Mouse (Mus musculus) spleen, postnatal 14 days (tissue): Measurements from ENCODE around the gene Zbtb33.

Experiments used
- DNase-seq, 2 experiments: peaks; one replicate each; pipeline ENCODE4 v3.0.0; 2021 to 2022; ENCODE audit warnings: low spot score in 2 of 2

Gene Zbtb33

GRCm38 (mm10) chrX:38189552-38190457 is at the start of gene Zbtb33:
Gene Zbtb33, plus strand, starts transcription at chrX:38189793.
- DNase-seq, result peak; percentile 78 to 84

GRCm38 (mm10) chrX:38159097-38159496 is 30.5 kb upstream of the Zbtb33 start:
- no peak for DNase-seq

GRCm38 (mm10) chrX:38165315-38165714 is 24.3 kb upstream of the Zbtb33 start:
- no peak for DNase-seq

GRCm38 (mm10) chrX:38166064-38166463 is 23.5 kb upstream of the Zbtb33 start:
- no peak for DNase-seq

- no peak for DNase-seq
These were observed 23.0 kb upstream of the Zbtb33 start for GRCm38 (mm10) chrX:38166592-38166991.

DNA sequence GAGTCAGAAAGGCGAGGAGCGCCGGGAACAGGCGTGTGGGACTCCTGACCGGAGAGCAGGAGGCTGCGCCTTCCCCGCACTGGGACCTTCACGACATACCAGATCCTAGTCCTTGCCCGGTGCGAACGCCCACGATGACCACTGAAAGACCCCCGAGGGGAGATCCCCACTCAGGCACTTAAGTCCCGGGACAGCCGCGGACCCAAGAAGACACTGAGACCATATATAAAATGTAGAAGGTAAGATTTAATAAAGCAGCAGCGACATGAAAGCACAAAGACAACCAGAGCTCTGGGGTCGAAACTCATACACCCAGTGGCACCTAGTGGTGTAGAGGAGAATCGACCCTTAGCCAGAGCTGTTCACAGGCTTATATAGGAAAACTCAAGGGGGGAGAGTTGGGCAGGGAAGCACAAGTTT is 9.7 kb upstream of the Zbtb33 start:
- DNase-seq, result peak; percentile 7 to 15

- no peak for DNase-seq
These were observed 8.7 kb upstream of the Zbtb33 start for GRCm38 (mm10) chrX:38180656-38181607.

DNA sequence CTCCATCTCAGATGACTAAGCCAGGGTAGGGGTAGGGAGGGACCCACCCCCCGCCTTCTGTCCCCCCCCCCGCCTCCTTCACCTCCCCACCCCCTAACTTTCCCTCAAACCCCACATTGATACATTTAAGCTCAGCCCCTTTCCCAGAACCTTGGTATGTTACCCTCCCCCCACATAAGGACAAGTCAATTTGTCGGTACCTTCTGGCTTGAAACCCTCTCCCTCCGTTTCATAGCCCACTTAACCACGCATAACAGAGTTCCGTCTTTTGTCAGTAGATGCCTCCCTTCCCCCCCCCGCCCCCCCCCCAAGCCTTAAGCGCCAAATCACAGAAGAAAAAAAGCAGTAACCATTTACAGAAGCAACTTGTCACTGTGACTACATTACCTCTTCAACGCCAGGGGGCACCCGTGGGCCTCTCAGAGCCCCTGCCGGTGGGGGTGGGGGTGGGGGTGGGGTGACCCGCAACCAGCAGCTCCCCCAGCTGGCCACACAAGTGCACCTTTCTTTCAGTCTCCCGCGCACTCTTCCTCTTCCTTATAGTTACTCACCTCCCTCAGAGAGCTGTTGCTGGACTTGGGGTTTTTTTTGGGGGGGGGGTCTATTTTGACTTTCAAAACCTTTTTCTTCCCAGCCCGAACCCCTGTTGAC is 7.9 kb upstream of the Zbtb33 start:
- DNase-seq, result peak; percentile 15 to 42

DNA sequence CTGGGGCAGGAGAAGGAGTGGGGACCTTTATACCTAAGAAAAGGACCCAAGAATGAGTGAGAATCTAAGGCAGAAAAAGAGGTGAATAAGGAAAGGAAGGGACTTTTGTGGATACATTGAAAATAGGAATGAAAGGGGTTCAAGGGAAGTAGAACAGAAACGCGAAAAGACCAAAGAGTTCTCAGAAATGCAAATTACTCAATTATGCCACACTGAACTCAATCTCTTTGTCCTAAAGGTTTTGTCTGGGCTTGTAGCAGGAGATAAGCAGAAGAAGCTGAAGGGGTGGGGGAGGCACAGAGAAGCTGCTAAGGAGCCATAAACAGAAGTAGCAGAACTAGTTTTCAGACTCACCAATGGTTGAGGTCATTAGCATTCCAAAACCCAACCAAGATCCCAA is 4.1 kb upstream of the Zbtb33 start:
- no peak for DNase-seq

GRCm38 (mm10) chrX:38190458-38190764 is 818 bp downstream of the Zbtb33 start:
- no peak for DNase-seq

GRCm38 (mm10) chrX:38201816-38202215 is 12.2 kb downstream of the Zbtb33 start:
- DNase-seq, result no peak

DNA sequence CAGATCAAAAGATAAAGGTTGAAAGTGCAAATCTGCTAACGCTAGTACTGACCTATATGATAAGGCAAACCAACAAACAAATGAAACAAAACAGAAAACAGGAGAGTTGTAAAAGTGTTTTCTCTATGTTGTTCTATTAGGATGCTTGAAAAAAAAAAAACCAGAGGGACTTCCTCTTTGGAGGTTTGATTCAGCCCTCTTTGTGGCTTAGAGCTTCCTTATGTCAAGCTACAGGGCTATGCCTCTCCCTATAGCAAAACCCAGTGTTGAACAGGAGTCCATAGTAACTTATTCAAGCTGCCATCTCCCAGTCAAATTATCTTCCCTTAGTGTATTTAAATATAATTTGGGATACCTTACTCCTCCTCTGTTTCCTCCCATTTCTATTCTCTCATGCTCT is 17.8 kb downstream of the Zbtb33 start:
- DNase-seq, result no peak

DNA sequence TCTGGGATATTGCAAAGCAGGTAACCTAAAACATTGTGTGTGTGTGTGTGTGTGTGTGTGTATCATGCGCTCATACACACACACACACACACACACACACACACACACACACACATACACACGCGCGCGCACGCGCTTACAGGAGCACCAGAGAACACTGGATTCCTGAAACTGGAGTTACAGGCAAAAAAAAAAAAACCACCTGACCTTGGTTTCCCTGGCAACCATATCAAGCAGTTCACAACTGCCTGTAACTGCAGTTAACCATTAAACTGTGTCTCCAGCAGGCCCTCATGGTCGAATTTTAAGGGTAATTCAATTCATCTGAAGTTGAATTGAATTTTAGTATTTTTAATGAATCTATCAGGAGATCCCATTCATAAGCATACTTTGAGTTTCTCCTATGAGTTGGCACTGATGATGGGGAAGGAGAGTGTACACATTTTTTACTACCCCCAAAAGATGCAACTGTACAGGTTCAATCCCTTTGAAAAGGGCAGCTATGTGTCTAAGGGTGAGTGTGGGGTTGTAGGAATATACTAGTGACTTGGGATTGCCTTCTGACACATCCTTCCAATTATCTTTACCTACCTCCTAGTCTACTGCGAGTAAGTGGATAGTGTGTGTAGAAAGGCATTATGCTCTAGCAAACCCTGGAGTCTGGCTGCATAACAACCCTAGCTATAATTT is 27.5 kb downstream of the Zbtb33 start:
- no peak for DNase-seq

DNA sequence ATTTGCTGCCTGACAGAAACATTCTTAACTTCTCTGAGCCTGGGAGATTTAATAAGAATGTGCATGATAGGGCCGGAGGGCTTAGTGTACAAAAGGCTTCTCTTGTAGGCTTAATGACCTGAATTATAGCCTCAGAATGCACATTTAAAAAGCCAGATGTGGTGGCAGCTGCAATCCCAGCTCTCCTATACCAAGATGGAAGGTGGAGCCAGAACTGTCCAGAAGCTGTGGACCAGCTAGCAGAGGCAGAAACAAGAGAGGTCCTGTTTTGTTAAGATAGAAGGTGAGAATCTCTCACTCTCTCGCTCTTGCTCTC is 28.0 kb downstream of the Zbtb33 start:
- DNase-seq, result no peak

DNA sequence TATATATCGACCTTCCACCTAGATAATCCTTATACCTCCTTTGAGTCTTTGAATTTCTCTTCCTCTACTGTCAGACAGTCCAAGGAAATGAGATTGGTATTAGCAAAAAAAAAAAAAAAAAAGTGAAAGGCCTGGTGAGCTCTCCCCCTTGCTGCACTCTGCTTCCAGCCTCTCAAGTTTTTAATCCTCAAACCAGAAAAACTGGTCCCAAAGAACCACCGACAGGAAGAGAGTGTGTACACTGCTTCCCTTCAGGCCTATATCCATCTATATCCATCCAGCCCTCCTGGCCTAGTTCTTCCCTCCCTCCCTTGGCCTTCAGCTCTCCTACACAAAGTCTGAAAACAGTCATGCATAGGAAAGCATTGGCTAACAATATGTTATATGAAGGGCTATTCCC is 33.2 kb downstream of the Zbtb33 start:
- DNase-seq, result no peak

- DNase-seq, result no peak
These were observed 40.3 kb downstream of the Zbtb33 start for GRCm38 (mm10) chrX:38229888-38230287.

DNA sequence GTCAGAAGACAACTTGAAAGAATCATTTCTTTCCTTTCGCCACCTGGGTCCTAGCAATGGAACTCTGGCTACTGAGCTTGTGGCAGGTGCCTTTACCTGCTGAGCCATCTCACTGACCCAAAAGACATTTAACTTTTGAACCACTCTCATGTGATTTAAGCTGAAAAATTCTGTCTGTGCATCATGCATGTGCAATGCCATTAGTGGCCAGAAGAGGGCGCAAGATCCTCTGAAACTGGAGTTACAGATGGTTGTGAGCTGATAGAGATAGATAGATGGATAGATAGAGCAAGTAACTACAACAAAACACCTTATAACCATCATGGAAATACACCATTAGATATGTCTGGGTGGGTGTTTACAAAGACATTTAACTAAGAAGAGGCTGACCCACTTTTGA is 48.1 kb downstream of the Zbtb33 start:
- peak in 1 of 2 experiments; percentile 36 for DNase-seq
